Mouse (Mus musculus) granulocyte monocyte progenitor cell, adult 5-6 weeks (primary cell): Measurements from ENCODE around the gene Ccdc34. TPM values are rescaled to one million over a fixed set of nuclear protein-coding genes. Genes with fewer than 3 reads are reported as not detected.

Experiments used
- ATAC-seq: replicated peaks from 2 replicates; pipeline ENCODE4 v1.8.0; 2016; ENCODE audit warnings: mild to moderate bottlenecking, moderate TSS enrichment, inconsistent platforms; ENCODE audit not compliant: poor library complexity, severe bottlenecking
- total RNA-seq, 2 experiments: library from RNA; stranded (forward) in 1 of 2; stranded (reverse) in 1 of 2; fragments of 200-712, 200-1000 nt in 1 of 2; fragments of >200 nt in 1 of 2; fragmentation: Nextera tagmentation in 1 of 2; gene quantifications; 2 replicates each; pipeline ENCODE4 v1.2.3; 2014 to 2017

Ccdc34 gene
- total RNA-seq, 2 experiments from 2014 or later: 30.9 to 53.7 TPM

DNA sequence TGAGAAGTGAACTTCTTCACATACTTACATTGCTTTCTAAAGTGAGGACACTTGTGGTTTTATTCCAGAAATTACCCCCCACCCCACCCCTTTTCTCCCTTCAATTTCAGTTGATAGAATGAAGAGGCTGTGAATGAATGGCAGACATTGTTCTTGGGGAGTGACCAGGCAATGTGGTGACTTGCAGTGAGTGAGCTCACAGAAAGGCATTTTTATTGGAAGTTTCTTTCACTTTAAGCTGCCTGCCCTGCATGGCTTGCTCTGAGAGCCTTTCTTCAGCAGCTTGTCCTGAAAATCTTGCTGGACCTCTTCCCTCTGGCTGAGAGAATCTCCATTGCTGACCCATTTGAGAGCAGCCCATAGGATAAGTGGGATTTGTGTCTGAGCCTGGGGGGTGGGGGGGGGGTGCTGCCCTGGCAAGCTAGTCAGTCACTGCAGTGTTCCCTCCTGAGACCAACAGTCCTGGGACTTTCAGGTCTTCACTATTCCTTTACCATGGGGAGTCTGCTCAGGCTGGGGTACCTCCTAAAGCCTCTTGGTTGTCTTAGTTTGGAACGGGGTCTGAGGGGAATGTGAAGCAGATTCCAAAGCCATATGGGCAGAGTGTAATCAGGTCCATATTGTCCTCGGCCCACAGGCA lies 159.3 kb downstream of the Ccdc34 start:
- no peak for ATAC-seq

DNA sequence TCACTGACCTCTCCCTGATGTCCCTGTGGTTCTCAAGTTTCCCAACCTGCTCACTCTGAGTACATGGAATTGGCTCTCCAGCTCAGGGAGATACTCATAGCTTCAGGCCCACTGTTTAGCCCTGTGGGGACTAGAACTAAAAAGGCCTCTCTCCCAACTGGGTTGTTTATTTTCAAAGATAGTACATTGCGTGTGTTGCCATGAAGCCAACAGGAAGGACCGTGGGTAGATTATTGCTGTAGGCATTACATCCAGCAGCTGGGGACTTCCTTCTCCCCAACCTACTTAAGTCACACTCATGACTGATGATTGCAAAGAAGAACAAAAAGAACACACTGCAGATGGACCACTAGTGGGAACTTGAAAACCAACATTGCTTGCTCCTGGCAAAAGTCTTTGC lies 159.8 kb downstream of the Ccdc34 start:
- ATAC-seq: no peak

DNA sequence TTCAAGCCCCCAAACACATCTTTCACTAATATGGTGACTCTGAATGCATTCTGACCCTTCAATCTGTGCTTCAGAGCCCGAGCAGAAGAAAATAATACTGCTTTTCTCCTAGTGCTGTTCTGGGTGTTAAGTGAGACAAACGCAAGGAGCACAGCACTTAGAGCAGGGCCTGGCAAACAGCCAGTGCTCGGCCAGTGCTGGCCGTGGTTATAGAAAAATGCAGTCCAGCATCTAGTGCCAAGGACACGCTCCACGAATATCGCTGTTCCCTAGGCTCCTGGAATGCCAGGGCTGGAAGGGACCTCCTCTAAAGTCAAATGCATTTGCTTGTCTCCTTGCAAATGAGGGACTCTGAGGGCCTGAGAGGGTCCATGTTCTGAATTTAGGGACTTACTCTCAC lies 160.3 kb downstream of the Ccdc34 start:
- no peak for ATAC-seq

DNA sequence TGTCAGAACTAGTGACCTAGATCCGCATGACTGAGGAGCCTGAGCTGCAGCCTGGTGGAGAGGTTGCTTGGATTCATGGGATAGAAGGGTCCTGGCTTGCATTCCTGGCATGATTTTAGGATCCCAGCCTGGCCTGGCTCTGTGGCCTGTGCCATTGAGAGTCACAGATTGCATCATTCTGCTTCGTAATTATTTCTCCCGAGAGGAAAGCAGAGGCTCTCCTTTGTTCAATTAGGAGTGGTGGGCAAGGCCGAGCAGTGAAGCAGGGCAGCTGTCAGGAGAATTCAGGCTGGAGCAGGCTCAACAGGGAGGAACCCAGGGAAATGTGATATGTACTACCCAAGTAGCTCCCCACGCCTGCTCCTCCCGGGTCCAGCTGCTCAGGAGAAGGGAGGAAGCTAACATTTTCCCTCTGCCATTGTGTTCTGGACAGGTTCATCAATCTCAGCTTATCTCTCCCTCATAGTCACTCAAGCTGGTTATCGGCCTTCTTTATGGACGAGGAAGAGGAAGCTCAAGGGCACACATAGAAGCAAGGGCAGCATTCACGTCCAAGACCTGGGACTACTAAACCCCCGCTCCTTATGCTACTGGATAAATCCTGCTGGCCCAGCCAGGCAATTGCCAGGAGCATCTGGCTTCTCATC lies 162.2 kb downstream of the Ccdc34 start:
- ATAC-seq: no peak

DNA sequence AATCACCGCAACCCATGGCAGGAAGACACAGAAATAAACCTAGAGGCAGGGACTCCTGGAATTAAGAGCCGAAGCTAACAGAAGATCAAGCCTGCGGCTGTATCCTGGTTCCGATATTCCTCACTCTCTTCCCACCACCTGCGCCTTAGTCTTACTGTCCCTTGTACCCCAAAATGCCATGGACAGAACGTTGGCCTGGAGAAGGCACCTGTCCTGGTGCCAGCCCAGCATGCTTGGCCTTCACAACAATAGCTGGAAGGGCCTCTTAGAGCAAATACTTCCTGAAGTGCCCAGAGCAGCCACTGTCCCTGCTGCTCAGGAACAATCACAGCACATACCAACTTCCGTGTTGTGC lies 162.7 kb downstream of the Ccdc34 start:
- ATAC-seq: no peak

DNA sequence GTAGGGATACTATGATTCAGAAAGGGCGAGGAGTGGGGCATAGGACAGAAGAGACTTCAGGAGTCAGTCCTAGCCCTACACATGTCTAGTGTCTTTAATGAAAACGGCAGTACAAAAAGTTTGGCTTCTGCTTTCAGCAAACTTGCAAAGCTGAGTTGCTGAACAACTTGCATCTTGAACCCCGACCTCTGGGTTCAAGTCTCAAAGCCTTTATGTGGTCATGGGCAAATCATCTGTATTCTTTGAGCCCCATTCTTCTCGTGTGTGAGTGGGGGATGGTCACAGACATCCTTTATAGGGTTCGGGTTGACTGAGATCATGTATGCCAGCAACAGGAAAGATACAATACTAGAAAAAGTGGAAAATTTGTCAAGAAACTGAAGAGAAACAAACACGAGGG lies 164.0 kb downstream of the Ccdc34 start:
- no peak for ATAC-seq

DNA sequence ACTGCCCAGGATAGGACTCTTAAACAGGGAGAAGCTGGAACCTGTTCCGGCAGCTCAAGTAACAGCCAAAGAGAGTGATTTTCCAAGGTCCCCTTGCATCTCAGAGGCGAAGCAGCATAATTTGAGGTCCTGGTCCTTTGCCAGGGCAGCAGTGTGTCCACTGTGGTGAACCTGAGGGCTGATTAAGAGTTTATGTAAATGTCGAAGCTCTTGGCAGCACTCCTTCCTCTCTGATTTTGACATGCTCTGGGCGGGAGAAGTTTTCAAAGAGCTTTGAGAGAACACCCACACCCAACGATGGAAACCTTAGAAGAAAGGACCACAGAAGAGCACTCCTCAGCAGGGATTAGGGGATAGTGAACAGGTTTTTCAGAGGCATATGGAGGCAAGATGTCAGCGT lies 164.6 kb downstream of the Ccdc34 start:
- no peak for ATAC-seq

DNA sequence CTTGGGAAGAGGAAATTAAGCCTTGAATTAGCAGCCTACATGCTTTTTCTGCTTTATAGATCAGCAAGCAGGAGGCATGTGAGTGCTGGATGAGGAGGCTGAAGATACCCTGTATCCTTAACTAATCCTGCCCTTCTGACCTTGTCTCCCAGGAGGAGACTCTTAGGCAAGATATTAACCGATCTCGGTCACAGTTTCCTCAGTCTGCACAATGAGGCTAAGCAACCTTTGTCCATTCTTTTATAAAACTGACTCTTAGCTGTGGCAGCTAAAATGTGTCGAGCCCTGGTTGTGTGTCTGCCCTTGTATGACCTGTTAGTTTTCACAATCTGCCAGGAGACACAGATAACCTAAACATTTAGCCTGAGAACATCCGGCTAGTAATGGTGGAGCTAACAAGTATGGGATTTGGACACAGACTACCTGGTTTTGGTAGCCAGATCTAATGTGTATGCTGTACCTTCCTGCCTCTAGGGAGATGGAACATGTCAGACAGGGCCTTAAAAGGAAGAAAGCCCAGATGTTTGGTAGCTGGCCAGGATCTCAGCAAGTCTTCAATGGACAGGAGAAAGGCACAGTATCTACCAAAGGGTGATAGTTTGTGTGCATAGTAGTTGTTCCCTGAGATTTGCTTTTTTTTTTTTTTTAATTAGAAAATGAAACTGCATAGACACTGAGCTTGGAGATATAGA lies 165.3 kb downstream of the Ccdc34 start:
- no peak for ATAC-seq

DNA sequence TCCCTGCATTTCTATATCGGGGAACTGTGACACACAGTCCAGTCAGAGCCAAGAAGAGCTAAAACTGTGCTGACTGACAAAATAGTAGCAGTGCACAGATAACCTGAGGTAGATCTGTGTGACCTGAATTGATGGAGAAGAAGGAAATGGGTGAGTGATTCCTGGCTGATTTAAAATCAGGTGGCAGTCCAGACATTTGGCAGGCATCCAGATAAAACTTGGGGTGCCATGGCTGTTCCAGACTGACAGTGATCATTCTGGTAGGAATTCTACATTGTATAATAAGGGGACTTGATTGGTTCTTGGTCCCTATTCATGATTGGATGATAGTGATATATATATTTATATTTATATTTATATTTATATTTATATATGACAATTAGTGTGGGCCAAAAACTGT lies 166.5 kb downstream of the Ccdc34 start:
- ATAC-seq: no peak

DNA sequence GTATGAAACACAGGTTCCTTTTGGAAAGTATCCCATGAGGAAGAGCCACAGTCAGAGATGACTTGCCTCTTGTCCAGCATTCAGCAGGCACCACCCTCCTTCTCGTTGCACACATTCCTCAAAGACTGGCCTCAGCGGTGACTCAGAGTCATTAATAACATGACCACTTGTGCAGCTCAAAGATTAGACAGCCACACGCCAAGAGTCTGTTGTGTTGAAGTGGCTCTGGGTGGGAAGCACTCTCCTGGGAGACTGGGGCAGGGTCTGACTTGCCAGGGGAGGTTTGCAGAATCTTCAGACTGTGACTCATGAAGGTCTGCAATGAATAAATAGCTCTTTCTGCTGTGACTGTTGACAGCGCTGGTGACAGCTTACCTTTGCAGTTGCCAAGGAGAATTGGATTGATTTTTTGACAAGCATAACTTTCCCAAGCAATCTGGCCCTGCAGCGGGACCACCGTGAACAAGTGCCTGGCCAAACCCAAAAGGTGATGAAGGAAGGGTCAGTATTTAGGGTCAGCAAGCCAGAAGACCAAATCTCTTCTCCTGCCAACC lies 168.9 kb downstream of the Ccdc34 start:
- no peak for ATAC-seq

DNA sequence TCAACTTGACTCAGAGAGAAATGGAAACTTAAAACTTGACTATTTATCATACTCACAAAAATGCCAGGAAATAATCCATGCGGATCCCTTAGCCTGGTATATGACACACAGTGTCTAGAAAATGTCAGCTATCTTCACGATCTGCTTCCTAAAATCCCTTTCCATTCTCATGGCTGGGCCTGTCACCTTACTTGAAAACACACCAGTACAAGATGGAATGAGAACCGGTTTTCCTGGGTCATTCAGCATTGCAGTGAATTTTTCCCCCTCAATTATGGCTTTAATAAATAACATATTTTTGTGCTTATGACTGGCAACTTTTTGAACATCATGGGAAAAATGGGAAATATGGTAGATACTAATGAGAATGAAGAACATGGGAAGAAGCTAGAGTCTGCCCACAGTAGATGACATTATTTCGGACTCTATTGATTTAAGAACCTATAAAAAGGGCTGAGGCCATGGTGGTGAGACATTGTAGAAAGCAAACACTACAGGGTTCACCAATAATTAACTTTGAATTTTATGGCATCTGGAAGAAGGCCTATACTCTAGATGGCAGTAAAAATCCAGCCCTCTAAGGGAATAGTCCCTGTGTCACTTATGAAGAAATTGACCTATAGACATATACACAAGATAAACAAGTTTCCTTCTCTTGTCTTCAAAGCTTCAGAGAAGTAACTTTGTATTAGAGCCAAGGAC lies 171.2 kb downstream of the Ccdc34 start:
- ATAC-seq: no peak

DNA sequence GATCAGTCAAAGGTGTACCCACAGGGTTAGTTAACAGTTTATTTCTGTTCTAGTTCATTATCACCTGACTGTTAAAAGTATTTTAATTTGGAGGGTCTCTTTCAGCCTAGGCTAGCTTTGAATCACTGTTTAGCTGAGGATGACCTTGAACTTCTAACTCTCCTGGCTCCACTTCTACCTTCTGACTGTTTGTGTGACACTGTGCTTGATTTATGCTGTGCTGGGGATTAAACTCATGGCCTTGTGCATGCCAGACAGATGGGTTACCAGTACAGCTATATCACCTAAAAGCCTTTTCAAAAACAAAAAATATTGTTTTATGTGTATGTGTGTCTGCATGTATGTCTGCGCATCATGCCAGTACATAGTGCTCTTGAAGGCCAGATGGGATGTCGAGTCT lies 172.8 kb downstream of the Ccdc34 start:
- ATAC-seq: no peak

DNA sequence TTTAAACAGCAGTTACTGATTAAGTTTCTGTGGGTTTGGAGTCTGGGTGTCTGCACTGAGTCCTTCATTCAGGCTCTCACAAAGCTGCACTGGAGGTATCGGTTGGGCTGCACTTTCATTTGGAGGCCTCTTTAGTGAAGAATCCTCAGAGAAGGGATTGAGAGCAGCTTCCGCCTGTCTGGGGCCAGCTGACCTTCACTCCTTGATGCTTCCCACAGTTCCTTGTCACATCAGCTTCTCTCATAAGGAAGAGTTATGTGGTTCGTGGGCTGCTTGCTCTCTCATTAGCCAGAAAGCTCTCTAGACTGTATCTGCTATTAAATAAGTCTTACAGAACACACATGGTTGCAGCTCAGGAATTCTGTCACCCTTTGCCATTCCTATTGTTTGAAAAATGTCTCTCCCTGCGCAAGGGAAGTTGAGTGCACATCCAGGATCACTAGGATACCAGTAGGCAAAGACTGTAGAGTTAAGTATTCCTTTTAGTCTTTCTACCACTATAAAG lies 173.6 kb downstream of the Ccdc34 start:
- no peak for ATAC-seq

DNA sequence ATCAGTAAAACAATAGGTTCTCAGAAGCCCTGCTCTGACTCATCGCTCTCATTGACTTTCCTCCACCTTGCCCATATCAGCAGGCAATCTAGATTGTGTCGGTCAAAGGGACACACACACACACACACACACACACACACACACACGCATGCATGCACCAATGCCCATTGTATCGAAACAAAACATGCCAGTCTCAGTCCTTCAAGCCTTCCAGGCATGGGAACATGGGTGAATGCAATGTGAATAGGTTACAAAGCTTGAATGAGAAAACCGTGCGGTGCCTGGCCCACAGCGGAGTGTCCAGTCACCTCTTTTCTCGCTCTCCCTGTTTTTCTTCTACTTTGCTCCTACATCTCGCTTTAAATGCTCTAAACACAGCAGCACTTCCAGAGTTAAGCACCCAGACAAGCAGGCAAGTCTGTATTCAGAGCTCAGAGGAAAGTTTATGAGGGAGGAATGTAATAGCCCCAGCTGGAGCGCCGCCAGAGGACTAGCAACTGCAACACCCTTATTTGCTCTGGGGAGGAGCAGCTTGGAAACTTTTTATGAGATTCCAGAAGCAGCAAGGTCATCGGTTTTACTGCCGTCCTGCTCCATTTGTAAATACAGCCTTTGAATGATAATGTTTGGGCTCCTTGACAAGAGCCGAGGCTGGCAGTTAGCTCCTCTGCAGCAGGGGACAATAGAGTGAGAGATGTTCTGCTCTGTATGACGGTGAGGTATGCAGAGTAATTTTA lies 174.5 kb downstream of the Ccdc34 start:
- ATAC-seq: no peak

DNA sequence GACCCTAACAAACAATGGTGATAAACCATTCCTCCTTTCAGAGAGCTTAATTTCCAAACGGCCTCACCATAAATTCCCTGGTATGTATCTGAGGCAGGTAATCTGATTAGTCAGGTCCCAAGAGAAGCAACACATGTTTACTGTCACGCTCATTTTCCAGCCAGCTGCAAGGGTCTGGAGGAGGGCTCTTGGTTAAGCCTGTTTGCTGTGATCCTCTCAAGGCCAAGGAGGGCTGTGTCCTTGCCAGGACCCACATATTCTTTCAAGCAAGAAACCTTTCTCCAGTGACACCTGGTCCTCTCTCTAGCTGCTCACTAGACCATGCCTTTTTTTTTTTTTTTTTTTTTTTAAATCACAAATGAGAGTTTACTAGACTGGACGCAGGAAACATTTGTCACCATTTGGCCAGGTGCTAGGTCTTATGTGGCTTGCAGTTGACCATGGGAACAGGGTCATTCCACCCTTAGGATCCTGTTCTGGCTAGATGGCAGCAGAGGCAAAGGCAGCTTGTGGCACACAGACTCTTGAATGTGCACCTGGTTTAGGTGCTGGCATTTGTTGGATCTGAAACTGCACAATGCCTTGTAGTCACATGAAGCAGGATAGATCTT lies 175.2 kb downstream of the Ccdc34 start:
- ATAC-seq: no peak

DNA sequence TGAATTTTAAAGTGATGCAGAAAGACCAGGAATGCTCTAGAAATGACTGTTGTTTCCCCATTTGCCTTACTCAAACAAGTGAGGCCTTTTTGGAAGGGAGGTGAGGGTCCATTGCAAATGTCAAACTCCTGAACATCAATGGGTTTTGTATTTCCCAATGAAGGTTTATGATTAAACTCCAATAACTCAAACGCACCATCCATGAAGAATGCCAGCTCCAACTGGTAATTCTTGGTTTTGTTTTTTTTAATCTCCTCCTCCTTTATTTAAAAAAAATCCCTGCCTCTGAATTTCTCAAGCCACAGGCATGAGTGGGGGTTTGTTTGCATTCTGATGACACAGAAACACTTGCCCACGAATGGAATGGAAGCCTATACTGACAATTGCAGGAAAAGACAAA lies 178.9 kb downstream of the Ccdc34 start:
- no peak for ATAC-seq

DNA sequence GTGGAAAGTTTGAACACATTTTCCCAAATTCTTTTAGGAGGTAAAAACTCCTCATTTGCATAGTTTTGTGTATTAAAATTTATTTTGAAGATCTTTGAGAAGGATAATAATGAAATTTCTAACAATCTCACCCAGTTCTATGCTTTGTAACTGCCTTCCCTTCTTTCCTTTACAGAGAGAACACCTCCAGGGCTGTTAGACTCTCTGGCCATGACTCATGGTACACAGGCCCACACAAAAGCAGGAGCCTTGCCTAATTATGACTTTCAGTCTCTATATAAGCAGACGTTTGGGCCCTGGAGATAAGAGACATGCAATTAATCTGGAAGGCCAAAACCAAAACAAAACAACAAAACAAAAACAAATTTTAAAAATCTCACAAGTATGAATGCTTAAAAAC lies 182.0 kb downstream of the Ccdc34 start:
- ATAC-seq: no peak

DNA sequence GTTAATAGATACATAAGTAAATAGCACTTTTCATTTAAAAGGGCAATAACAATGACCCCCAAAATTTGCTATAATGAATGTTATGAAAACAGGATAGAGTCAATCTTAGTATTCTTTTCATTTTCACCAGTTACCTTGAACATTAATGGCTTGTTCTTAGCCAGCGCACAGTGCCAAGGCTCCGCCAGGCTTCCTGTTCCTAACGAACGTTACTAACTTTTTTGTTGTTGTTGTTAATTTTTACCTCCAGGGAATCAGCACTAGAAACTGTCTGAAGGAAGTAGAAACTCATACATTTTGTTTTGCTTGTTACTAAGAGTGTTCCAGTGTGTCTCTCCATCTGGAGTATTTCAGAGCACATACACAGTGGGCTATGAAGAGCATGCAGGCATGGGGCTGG lies 184.2 kb downstream of the Ccdc34 start:
- ATAC-seq: no peak

DNA sequence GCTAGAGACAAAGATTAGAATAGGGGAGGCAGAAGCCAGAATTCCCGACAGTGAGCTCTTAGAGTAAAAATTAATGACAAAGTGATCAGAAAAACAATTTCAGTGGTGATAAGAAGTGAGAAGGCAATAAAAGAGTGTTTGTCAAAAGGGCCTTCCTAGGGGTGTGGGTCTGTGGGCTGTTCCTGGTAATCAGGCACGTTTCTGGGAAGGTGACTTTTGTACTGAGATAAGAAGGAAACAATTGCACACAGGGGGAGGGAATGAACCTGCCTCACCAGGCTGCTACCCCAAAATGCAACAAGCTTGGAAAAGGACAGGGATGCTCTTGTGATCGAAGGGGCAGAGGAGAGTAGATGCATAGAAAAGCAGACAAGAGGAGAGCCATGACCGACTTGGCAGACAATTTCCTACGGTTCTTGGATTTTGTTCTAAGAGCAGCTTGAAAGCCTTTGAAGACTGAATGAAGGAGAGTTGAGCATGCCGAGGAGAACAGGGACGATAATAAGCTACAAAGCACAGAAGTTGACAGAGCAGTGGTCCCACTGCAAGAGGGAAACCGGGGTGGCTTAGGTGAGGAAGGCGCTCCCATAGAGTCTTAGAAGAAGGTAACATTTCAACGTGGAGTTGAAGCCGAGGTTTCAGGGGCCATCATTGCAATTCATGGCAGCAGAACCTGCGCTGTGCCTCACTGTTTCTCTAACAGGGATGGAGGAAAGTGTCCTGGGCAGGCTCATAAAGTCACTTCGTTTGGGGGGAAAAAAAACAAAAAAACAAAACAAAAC lies 185.3 kb downstream of the Ccdc34 start:
- no peak for ATAC-seq
